Mouse (Mus musculus) induced T-regulatory cell, adult 2 months (primary cell): ENCODE measurements around the gene Ccn1.

Source experiments
- DNase-seq: peaks from one replicate; pipeline ENCODE4 v3.0.0-alpha.2; 2012; ENCODE audit warnings: low read depth

Ccn1 gene

GRCm38 (mm10) chr3:145650298-145651011 lies 674 bp upstream of the Ccn1 start:
- no peak for DNase-seq

- peak; percentile 8 for DNase-seq
Observed at GRCm38 (mm10) chr3:145648991-145649851, 560 bp downstream of the Ccn1 start.

GRCm38 (mm10) chr3:145648097-145648931 lies 1.5 kb downstream of the Ccn1 start:
- DNase-seq, result no peak

- no peak for DNase-seq
Observed at GRCm38 (mm10) chr3:145647416-145647815, 2.4 kb downstream of the Ccn1 start.

GRCm38 (mm10) chr3:145646666-145647065 lies 3.1 kb downstream of the Ccn1 start:
- DNase-seq, result no peak

GRCm38 (mm10) chr3:145646009-145646408 lies 3.8 kb downstream of the Ccn1 start:
- DNase-seq, result no peak

GRCm38 (mm10) chr3:145645463-145645862 lies 4.3 kb downstream of the Ccn1 start:
- DNase-seq, result no peak

GRCm38 (mm10) chr3:145642861-145643260 lies 6.9 kb downstream of the Ccn1 start:
- DNase-seq, result no peak

- DNase-seq, result no peak
Observed at GRCm38 (mm10) chr3:145641878-145642277, 7.9 kb downstream of the Ccn1 start.

- no peak for DNase-seq
Observed at GRCm38 (mm10) chr3:145641036-145641685, 8.6 kb downstream of the Ccn1 start.

GRCm38 (mm10) chr3:145640583-145640982 lies 9.2 kb downstream of the Ccn1 start:
- no peak for DNase-seq

GRCm38 (mm10) chr3:145640170-145640569 lies 9.6 kb downstream of the Ccn1 start:
- no peak for DNase-seq

GRCm38 (mm10) chr3:145634002-145634710 lies 15.6 kb downstream of the Ccn1 start:
- DNase-seq, result no peak

- DNase-seq, result no peak
Observed at GRCm38 (mm10) chr3:145632888-145633287, 16.9 kb downstream of the Ccn1 start.

GRCm38 (mm10) chr3:145628643-145629042 lies 21.1 kb downstream of the Ccn1 start:
- DNase-seq, result no peak

GRCm38 (mm10) chr3:145627830-145628229 lies 22.0 kb downstream of the Ccn1 start:
- peak; percentile 19 for DNase-seq

- no peak for DNase-seq
Observed at GRCm38 (mm10) chr3:145626063-145626462, 23.7 kb downstream of the Ccn1 start.

- no peak for DNase-seq
Observed at GRCm38 (mm10) chr3:145625546-145625945, 24.2 kb downstream of the Ccn1 start.

GRCm38 (mm10) chr3:145624786-145625185 lies 25.0 kb downstream of the Ccn1 start:
- DNase-seq, result no peak

- no peak for DNase-seq
Observed at GRCm38 (mm10) chr3:145623047-145623446, 26.7 kb downstream of the Ccn1 start.

- DNase-seq, result no peak
Observed at GRCm38 (mm10) chr3:145621209-145621608, 28.6 kb downstream of the Ccn1 start.
